In genomic region chr1:188993218-188993617, GRCm38 (mm10) we compare ENCODE assay signal across 8 mouse cellular contexts. TPM values are rescaled to one million over a fixed set of nuclear protein-coding genes. Genes with fewer than 3 reads are reported as not detected.
DNase-seq lines count a peak whose midpoint lies in the region; ATAC-seq and TF ChIP-seq lines count a peak whose summit lies in the region.

No protein-coding gene starts in this region.

- peaks cover 64% of the 10 kb centered on the region for H3K36me3 ChIP-seq in forebrain, embryonic 14.5 days (ENCODE audit: control insufficient read depth, insufficient read depth, low read length)
- H3K36me3 ChIP-seq in forebrain, embryonic 16.5 days (ENCODE audit: control insufficient read depth, insufficient read depth), result peaks cover 21% of the 10 kb centered on the region
- peaks cover 29% of the 10 kb centered on the region for H3K36me3 ChIP-seq in midbrain, embryonic 15.5 days (replicated peaks)

- no peaks in the 10 kb centered on the region for H3K4me1 ChIP-seq in forebrain, embryonic 14.5 days (ENCODE audit: control insufficient read depth, insufficient read depth, low read length)
- H3K4me1 ChIP-seq in forebrain, embryonic 16.5 days (replicated peaks; ENCODE audit: control insufficient read depth, insufficient read depth, low read length), result no peaks in the 10 kb centered on the region
- no peaks in the 10 kb centered on the region for H3K4me1 ChIP-seq in midbrain, embryonic 15.5 days

- H3K4me2 ChIP-seq in forebrain, embryonic 14.5 days (ENCODE audit: low read length), result no peak overlapping the region
- H3K4me2 ChIP-seq in forebrain, embryonic 16.5 days (ENCODE audit: low read length), result no peak overlapping the region
- H3K4me2 ChIP-seq in midbrain, embryonic 15.5 days, result no peak overlapping the region

- no peak overlapping the region for H3K4me3 ChIP-seq in forebrain, embryonic 14.5 days (ENCODE audit: low read depth, low read length)
- no peak overlapping the region for H3K4me3 ChIP-seq in forebrain, embryonic 16.5 days (replicated peaks; ENCODE audit: low read length)
- no peak overlapping the region for H3K4me3 ChIP-seq in layer of hippocampus, adult 2 months
- no peak overlapping the region for H3K4me3 ChIP-seq in midbrain, embryonic 15.5 days

- H3K27ac ChIP-seq in forebrain, embryonic 14.5 days (ENCODE audit: low read depth, low read length), result no peak overlapping the region
- no peak overlapping the region for H3K27ac ChIP-seq in forebrain, embryonic 16.5 days (ENCODE audit: low read length)
- peak overlapping the region; percentile 59; the same call in 1 of the 2 replicates for H3K27ac ChIP-seq in layer of hippocampus, adult 2 months
- H3K27ac ChIP-seq in midbrain, embryonic 15.5 days, result no peak overlapping the region

- H3K9ac ChIP-seq in forebrain, embryonic 14.5 days (ENCODE audit: low read length), result no peak overlapping the region
- no peak overlapping the region for H3K9ac ChIP-seq in forebrain, embryonic 16.5 days (replicated peaks; ENCODE audit: low read depth, low read length)
- H3K9ac ChIP-seq in midbrain, embryonic 15.5 days, result no peak overlapping the region

- no peaks in the 10 kb centered on the region for H3K27me3 ChIP-seq in forebrain, embryonic 14.5 days (replicated peaks; ENCODE audit: control insufficient read depth, insufficient read depth, low read length)
- no peaks in the 10 kb centered on the region for H3K27me3 ChIP-seq in forebrain, embryonic 16.5 days (replicated peaks; ENCODE audit: control insufficient read depth, insufficient read depth, low read length)
- H3K27me3 ChIP-seq in midbrain, embryonic 15.5 days (replicated peaks), result no peaks in the 10 kb centered on the region

- peak; percentile 80 for DNase-seq in forebrain, embryonic 14.5 days (ENCODE audit: low spot score)
- DNase-seq in right cerebral cortex, adult 18-20 months, result peak; percentile 35
- DNase-seq in right cerebral cortex, postnatal 25 days, result no peak
- DNase-seq in embryo, embryonic 10 days (ENCODE audit: low spot score), result peak; percentile 69
- DNase-seq in layer of hippocampus, adult 2 months (ENCODE audit: low spot score in 2 of 2), result peak; percentile 50 to 62
- DNase-seq in spleen, adult 12 weeks (ENCODE audit: low spot score), result no peak

- ATAC-seq in forebrain, embryonic 14.5 days, result 0 out of 2 replicates have a peak, but pooled peaks have one; percentile 23
- ATAC-seq in forebrain, embryonic 16.5 days, result no peak
- ATAC-seq in midbrain, embryonic 15.5 days (replicated peaks), result 0 out of 2 replicates have a peak, but pooled peaks have one; percentile 14

- 55% methylated on average over 4 of the region's 4 CpGs for WGBS in forebrain, embryonic 14.5 days
- 44% methylated on average over 4 of the region's 4 CpGs for WGBS in forebrain, embryonic 16.5 days
- 41% methylated on average over 4 of the region's 4 CpGs for WGBS in midbrain, embryonic 15.5 days

- no peaks in the 10 kb centered on the region for H3K9me3 ChIP-seq in forebrain, embryonic 14.5 days (replicated peaks; ENCODE audit: control insufficient read depth, low read length)
- H3K9me3 ChIP-seq in forebrain, embryonic 16.5 days (ENCODE audit: control insufficient read depth, low read length), result no peaks in the 10 kb centered on the region
- H3K9me3 ChIP-seq in midbrain, embryonic 15.5 days, result no peaks in the 10 kb centered on the region

- TF ChIP-seq CTCF in layer of hippocampus, adult 2 months (conservative IDR thresholded peaks at IDR 0.05), result peak; percentile 86

RNA-seq across cellular contexts. Expression of gene Kctd3, which starts 14.4 kb away (rescaled TPM):
- 34.0 and 39.6 TPM in 2 replicates for polyA plus RNA-seq in forebrain, embryonic 14.5 days (2014; fragmentation: Nextera tagmentation; extraction: Ambion mirVana)
- 43.9 and 46.7 TPM in 2 replicates for polyA plus RNA-seq in forebrain, embryonic 16.5 days (2015; fragmentation: Nextera tagmentation; extraction: Ambion mirVana)
- total RNA-seq in layer of hippocampus, adult 2 months (2021), result 10 to 100 TPM; 83.9 to 84.8 TPM
- 51.5 and 54.5 TPM in 2 replicates for polyA plus RNA-seq in midbrain, embryonic 15.5 days (2015; fragmentation: Nextera tagmentation; extraction: Ambion mirVana)

Comparison
In these comparisons a context has a peak if more than half of its experiments do, and no peak if none do; other contexts are left out.
1. DNase-seq: peak in forebrain, embryonic 14.5 days (single experiment), right cerebral cortex, adult 18-20 months (single experiment), embryo, embryonic 10 days (single experiment) and layer of hippocampus, adult 2 months (2 of 2); none in right cerebral cortex, postnatal 25 days (single experiment) and spleen, adult 12 weeks (single experiment).